Mouse (Mus musculus): ENCODE measurements at regions not wholly inside any gene's neighbourhood (a gene's known extent, or its start where the extent isn't known, plus 50 kb on each side); places are given as distances from the start of the nearest gene placed in this dataset.

- no peak for DNase-seq (ENCODE audit: low spot score)
These were observed 142.8 kb upstream of the Jade1 start for GRCm38 (mm10) chr3:41412698-41413097.

- DNase-seq (ENCODE audit: low spot score), result peak; percentile 74
These were observed 146.5 kb upstream of the Jade1 start for GRCm38 (mm10) chr3:41408821-41409737.

DNA sequence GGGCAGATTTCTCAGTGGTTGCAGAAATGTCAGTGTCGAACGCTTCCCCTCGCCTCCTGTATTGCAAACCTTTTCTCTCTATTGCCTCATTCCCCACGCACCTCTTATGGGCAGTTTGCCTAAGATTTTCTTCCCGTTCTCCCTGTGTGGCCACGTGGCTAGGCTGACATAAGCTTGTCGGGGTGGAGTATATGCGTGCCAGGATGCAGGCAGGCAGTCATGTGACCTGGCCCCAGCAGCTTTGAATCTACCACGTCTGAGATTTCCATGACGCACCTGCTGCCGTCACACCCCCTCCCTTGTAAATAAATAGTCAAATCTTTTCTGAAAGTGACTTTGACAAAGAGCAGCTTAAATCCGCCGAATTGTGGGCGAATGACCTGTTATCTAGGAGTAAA lies 147.1 kb upstream of the Jade1 start:
- peak; percentile 96 for DNase-seq (ENCODE audit: low spot score)

DNA sequence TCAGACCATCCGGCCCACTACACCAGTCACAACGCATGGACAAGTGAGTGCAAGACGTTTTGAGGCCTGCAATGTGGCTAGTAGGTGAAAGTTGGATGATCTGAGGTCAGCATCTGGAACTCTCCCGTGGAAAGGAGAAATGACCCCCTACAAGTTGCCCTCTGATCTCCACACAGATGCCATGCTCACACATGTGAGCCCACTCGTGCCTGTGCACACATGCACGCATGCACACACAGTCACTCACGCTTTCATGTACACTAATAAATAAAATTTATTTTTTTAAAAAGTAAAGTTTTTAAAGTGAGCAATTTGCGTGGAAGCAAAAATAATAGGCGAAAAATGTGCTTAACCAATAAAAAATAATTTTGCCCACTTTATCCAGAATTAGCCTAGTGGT lies 147.5 kb upstream of the Jade1 start:
- DNase-seq (ENCODE audit: low spot score), result no peak

- no peak for DNase-seq (ENCODE audit: low spot score)
These were observed 148.0 kb upstream of the Jade1 start for GRCm38 (mm10) chr3:41407520-41407919.

GRCm38 (mm10) chr3:41401881-41402280 lies 153.7 kb upstream of the Jade1 start:
- no peak for DNase-seq (ENCODE audit: low spot score)

DNA sequence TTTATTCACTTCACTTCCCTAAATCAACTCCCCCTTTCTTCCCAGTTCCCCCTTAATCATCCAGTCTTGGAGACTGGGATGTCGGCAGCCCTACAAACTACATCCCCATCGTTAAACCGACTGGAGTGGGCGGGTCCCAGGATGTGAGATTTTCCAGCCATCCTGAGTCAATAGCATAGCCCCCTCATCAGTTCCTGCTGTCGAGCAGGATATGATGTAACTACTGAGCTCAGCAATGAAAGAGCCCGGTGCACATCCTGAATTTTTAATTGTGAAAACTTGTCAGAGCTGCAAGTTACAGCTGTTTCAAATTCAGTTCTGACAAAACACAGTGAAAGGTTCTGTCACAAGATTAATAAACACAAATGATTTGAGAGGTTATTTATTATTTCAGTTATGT lies 165.7 kb upstream of the Jade1 start:
- peak; percentile 74 for DNase-seq (ENCODE audit: low spot score)

GRCm38 (mm10) chr3:41387469-41388212 lies 167.9 kb upstream of the Jade1 start:
- no peak for DNase-seq (ENCODE audit: low spot score)

GRCm38 (mm10) chr3:41386299-41386698 lies 169.2 kb upstream of the Jade1 start:
- no peak for DNase-seq (ENCODE audit: low spot score)

GRCm38 (mm10) chr3:41384410-41384809 lies 171.1 kb upstream of the Jade1 start:
- DNase-seq (ENCODE audit: low spot score), result no peak

- no peak for DNase-seq (ENCODE audit: low spot score)
These were observed 177.0 kb upstream of the Jade1 start for GRCm38 (mm10) chr3:41378576-41378975.

DNA sequence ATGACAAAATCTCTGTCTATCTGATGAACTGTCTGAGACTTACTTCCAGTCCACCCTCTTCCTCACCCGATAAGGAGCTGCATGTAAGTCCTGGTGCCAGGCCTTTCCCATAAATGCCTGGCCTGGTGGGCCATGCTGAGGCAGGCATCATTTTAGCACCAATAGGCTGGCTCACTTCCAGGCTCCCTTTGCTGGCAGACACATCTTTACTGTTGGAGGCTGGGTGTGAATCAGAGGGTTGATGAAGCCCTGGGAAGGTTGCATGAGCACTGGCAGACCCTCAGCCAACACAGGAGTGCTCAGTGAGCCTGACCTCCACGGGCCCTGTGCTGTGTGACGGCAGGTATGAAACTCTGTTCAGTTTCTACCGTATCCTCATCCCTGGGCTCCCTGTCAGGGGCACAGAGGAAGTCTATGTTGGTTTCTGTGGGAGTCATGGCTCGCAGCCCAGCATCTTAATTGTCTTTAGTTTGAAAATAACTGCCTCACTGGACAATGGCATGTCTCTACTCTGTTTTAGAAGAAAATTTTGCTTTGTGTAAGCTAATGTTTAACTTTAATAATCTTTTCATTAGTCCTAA lies 177.6 kb upstream of the Jade1 start:
- peak; percentile 64 for DNase-seq (ENCODE audit: low spot score)

- DNase-seq (ENCODE audit: low spot score), result peak; percentile 91
These were observed 178.5 kb upstream of the Jade1 start for GRCm38 (mm10) chr3:41376848-41377582.

GRCm38 (mm10) chr3:41375230-41375930 lies 180.2 kb upstream of the Jade1 start:
- no peak for DNase-seq (ENCODE audit: low spot score)

GRCm38 (mm10) chr3:41373198-41373597 lies 182.3 kb upstream of the Jade1 start:
- DNase-seq (ENCODE audit: low spot score), result no peak

- no peak for DNase-seq (ENCODE audit: low spot score)
These were observed 187.0 kb upstream of the Jade1 start for GRCm38 (mm10) chr3:41368351-41369101.

DNA sequence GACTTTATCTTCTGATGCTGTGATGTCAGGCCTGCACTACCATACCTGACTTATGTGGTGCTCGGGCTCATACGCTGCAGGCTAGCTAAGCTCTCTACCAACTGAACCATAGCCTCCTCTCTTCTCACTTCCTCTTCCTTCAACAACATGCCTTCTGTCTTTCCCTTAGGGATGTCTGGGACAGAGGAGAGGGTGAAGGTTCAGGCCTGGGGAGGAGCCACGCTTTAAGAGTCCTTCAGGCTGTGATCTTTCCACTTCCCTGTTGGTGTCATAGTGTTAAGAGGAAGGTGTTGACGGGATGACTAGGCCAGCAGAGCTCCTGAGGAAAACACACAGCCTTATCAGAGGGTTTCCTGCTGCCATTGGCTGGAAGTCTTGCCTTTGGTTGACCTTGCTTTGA lies 188.8 kb upstream of the Jade1 start:
- DNase-seq (ENCODE audit: low spot score), result no peak

DNA sequence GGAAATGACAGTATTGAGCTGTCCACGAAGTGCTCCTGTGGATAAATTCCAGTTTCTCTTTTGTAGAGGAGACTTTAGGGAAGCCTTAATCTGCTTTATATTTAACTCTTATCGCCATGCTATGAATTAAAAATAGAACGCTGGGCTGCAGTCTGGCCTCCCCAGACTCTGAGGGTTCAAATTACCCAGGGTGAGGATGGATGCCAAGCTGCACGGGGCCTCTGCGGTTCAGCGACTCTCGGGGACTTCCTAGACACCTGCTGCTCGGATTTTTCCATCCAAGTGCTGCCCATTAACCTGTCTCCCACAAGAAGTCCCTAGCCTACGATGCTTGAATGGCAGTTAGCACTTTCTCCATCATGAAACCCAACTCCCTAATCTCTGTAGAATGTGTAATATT lies 189.3 kb upstream of the Jade1 start:
- no peak for DNase-seq (ENCODE audit: low spot score)

DNA sequence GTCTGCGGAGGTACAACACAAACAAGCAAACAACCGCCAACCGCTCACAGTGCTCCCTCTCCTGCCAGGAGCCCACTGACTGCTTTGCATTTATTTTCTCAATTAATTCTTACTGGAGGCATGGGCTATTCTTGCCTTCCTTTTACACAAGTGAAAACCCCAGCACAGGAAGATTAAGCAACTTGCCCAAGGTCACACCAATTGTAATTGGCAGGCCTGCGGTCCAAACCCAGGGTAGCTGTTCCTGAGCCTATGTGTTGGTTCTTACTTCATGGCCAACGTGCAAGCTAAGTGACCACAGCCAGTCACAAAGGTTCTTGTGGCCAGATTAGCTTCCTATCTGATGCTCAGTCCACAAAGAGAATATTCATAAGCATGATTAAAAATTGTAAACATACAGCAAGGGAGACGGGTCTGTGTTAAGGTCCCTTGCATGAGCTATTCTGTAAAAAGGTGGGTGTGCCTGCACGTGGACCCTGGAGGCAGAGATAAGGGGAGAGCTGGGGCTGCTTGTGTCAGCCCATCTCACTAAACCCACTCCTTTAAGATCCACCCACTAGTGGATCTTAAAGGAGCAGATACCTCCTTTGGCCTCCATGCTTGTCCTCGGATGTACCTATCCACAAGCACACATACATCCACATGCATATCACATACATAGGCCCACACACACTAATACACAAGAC lies 190.2 kb upstream of the Jade1 start:
- no peak for DNase-seq (ENCODE audit: low spot score)

DNA sequence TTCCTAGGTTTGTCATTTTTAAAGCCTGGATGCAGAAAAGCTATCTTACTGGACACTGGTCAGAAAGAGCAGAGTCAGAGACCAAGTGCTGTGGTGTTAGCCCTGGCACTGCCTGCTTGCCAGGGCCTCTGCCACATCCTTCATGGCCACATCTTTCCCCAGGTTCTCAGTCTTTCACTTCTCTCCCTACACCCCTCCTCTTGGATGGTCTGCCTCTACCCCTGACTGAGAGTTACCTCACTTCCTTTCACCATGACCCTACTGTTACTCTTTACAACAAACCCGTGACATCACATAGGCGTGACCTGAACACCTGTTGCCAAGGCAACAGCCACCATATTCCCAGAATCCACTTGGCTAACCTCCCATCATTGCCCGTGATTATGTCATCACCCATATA lies 191.6 kb upstream of the Jade1 start:
- DNase-seq (ENCODE audit: low spot score), result no peak

All from MN1 (cell line).